Mouse (Mus musculus) forebrain, embryonic 14.5 days (tissue): ENCODE results near the gene Itprip. TPM values are rescaled to one million over a fixed set of nuclear protein-coding genes. Genes with fewer than 3 reads are reported as not detected.
A peak's percentile ranks its signal among the peaks of the same experiment; 100 is the strongest.

Experiments
- ATAC-seq: fragments of 200-750 bp; cut with Nextera tagmentation; 2 replicates; pipeline ENCODE4 v1.8.0; 2017; ENCODE audit warnings: mild to moderate bottlenecking, moderate library complexity
- DNase-seq: peaks from one replicate; pipeline ENCODE4 v3.0.0-alpha.2; 2015; ENCODE audit warnings: low spot score
- H3K27ac ChIP-seq: fragments of 300-500 bp; sonication (generic); 2 replicates; pipeline ENCODE4 v1.5.1; 2014; ENCODE audit warnings: low read depth, mild to moderate bottlenecking, control low read depth, low read length, moderate library complexity
- H3K27me3 ChIP-seq: fragments of 300-500 bp; sonication (generic); replicated peaks from 2 replicates; pipeline ENCODE4 v1.6.1; 2014; ENCODE audit warnings: low read length, control low read depth, mixed read lengths; ENCODE audit not compliant: control insufficient read depth, insufficient read depth
- H3K36me3 ChIP-seq: fragments of 300-500 bp; sonication (generic); 2 replicates; pipeline ENCODE4 v1.6.1; 2014; ENCODE audit warnings: low read length, control low read depth; ENCODE audit not compliant: control insufficient read depth, insufficient read depth
- H3K4me1 ChIP-seq: fragments of 300-500 bp; sonication (generic); 2 replicates; pipeline ENCODE4 v1.6.1; 2014; ENCODE audit warnings: antibody characterized with exemption, low read length, control low read depth; ENCODE audit not compliant: control insufficient read depth, insufficient read depth
- H3K4me2 ChIP-seq: fragments of 300-500 bp; sonication (generic); 2 replicates; pipeline ENCODE4 v1.6.1; 2014; ENCODE audit warnings: mild to moderate bottlenecking, control low read depth, low read length
- H3K4me3 ChIP-seq: fragments of 300-500 bp; sonication (generic); 2 replicates; pipeline ENCODE4 v1.5.1; 2014; ENCODE audit warnings: low read depth, low read length, control low read depth
- H3K9ac ChIP-seq: fragments of 300-500 bp; sonication (generic); 2 replicates; pipeline ENCODE4 v1.6.1; 2014; ENCODE audit warnings: mild to moderate bottlenecking, low read length, control low read depth, moderate library complexity
- H3K9me3 ChIP-seq: fragments of 300-500 bp; sonication (generic); replicated peaks from 2 replicates; pipeline ENCODE4 v1.6.1; 2016; ENCODE audit warnings: low read length, control low read depth, mixed read lengths; ENCODE audit not compliant: control insufficient read depth
- WGBS: fragments of 180-500 bp; shearing (Covaris S2); extraction: QIAGEN DNeasy Blood & Tissue Kit; methylation state at CpG from one replicate; pipeline ENCODE4 v1.1.7; 2014; 5-methylcytosine and 5-hydroxymethylcytosine counted together
- polyA plus RNA-seq: library from polyadenylated mRNA; unstranded; fragments of >200 nt; fragmentation: Nextera tagmentation; extraction: Ambion mirVana; gene quantifications from 2 replicates; pipeline ENCODE4 v1.2.1, GENCODE M21; 2014

The Itprip gene
- polyA plus RNA-seq, 1 experiment from 2014 or later: 5.4 TPM

DNA sequence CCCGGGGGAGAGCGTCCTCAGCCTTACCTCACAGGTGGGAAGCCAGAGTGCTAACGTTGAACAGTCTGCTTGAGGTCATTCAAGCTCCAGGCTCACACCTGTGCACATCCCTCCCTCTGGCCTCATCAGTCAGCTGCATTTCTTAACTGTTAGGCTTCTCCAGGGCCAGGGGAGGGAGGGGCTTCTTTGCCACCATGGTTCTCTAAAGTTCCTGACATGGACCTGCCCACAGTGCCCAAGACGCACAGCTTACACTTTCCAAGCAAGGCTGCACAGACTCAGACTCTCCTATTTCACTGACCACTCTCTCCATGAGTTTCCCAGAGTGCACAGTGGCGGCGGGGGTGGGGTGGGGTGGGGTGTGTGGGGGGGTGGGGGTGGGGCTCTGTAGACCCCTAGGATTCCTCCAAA is 10.1 kb downstream of the Itprip start:
- H3K4me2 ChIP-seq: peak overlapping the region; percentile 55
- DNase-seq (no peak), ATAC-seq (peak; percentile 57)
- H3K4me3 ChIP-seq: peak overlapping the region; percentile 26; the same call in 1 of the 2 replicates
- H3K36me3 ChIP-seq: no peaks in the 10 kb centered on the region
- H3K9me3 ChIP-seq: no peaks in the 10 kb centered on the region
- H3K9ac ChIP-seq: peak overlapping the region; percentile 69
- no peaks in the 10 kb centered on the region for H3K27me3 ChIP-seq
- H3K4me1 ChIP-seq: peaks cover 16% of the 10 kb centered on the region
- peak overlapping the region; percentile 92 for H3K27ac ChIP-seq
- 16% methylated on average over 6 of the region's 6 CpGs for WGBS

GRCm38 (mm10) chr19:47907596-47907995 is 11.5 kb downstream of the Itprip start:
- ATAC-seq: no peak
- no peak overlapping the region for H3K27ac ChIP-seq
- H3K27me3 ChIP-seq: no peaks in the 10 kb centered on the region
- no peaks in the 10 kb centered on the region for H3K36me3 ChIP-seq
- 89% methylated on average over 9 of the region's 9 CpGs for WGBS
- peaks cover 16% of the 10 kb centered on the region for H3K4me1 ChIP-seq
- no peak for DNase-seq
- no peak overlapping the region for H3K4me3 ChIP-seq
- no peaks in the 10 kb centered on the region for H3K9me3 ChIP-seq
- H3K4me2 ChIP-seq: no peak overlapping the region
- no peak overlapping the region for H3K9ac ChIP-seq

GRCm38 (mm10) chr19:47905603-47906002 is 13.5 kb downstream of the Itprip start:
- Histone ChIP-seq H3K36me3 (no peaks in the 10 kb centered on the region), H3K9me3 (no peaks in the 10 kb centered on the region), H3K4me2 (no peak overlapping the region), H3K27ac (no peak overlapping the region), H3K4me3 (no peak overlapping the region), H3K4me1 (peaks cover 16% of the 10 kb centered on the region), H3K27me3 (no peaks in the 10 kb centered on the region), H3K9ac (no peak overlapping the region)
- 84% methylated on average over 5 of the region's 5 CpGs for WGBS
- no peak for ATAC-seq
- no peak for DNase-seq

- no peaks in the 10 kb centered on the region for H3K36me3 ChIP-seq
- H3K9ac ChIP-seq: no peak overlapping the region
- no peak for DNase-seq
- no peak overlapping the region for H3K27ac ChIP-seq
- H3K4me3 ChIP-seq: no peak overlapping the region
- peaks cover 13% of the 10 kb centered on the region for H3K4me1 ChIP-seq
- H3K9me3 ChIP-seq: no peaks in the 10 kb centered on the region
- H3K27me3 ChIP-seq: no peaks in the 10 kb centered on the region
- H3K4me2 ChIP-seq: no peak overlapping the region
- WGBS: 88% methylated on average over 4 of the region's 4 CpGs
- ATAC-seq: no peak
These were observed 14.0 kb downstream of the Itprip start for GRCm38 (mm10) chr19:47905081-47905480.

DNA sequence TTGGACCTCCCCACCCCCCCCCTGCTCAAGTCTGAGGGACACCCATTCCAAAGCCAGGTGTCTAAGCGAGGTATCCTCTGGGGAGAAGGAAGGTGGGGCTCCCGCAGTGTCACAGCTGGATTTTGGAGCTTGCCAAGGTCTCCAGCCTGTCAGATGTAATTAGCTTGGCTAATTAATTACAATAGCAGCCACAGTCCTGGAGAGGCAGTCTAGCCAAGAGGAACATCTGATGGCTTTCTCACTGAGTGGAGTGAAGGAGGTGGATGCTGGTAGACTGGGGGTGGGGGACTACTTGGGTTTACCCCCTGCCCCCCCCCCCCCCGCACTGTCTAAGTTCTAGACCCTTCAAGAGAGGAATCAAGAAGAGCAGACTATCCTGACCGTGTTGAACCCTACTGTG is 15.4 kb downstream of the Itprip start:
- Histone ChIP-seq H3K4me3 (no peak overlapping the region), H3K27me3 (no peaks in the 10 kb centered on the region), H3K27ac (no peak overlapping the region), H3K36me3 (no peaks in the 10 kb centered on the region), H3K4me2 (no peak overlapping the region), H3K4me1 (peaks cover 2% of the 10 kb centered on the region), H3K9me3 (no peaks in the 10 kb centered on the region), H3K9ac (no peak overlapping the region)
- ATAC-seq: peak; percentile 63
- 54% methylated on average over 4 of the region's 4 CpGs for whole genome bisulfite sequencing
- peak; percentile 51 for DNase-seq

DNA sequence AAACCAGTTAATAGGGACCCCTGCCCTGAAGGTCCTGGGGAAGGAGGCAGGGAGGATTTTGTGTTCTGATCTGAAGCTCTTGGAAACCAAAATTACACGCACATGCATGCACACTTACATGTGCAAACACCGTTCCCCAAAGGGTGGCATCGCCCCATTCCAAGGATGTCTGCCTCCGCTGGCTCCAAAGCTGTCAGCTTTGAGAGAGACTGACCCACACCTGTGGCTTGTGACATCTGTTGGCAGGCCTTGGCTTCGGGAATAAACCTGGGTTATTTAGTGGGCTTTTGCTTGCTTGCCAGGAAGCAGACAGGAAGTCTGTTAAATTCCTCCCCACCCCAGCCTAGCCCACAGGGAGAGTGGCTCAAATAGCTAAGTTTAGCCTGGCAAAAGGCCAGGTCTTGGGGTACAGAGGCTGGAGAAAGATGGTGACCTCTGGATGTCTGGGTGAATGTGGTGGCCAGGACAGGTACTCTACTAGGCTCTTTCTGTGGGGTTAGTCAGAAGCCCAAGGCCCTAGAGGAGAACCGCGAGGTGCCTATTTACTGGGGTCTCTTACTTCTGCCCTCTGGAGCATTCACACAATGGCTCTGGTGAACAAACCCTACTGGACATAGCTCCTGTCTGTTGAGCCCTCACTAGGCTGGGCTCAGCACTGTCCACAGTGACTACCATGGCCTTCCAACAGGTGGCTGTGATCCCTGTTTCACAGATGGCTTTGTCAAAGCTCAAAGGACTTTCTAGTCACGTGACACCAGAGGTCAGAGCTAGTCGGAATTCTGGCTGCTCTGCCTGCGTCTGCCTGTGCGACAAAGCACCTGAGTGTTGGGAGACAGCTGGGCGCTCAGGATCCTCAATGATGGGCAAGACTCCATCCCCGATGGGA is 16.5 kb downstream of the Itprip start:
- ATAC-seq (no peak), DNase-seq (no peak)
- Histone ChIP-seq H3K4me2 (no peak overlapping the region), H3K4me1 (no peaks in the 10 kb centered on the region), H3K4me3 (no peak overlapping the region), H3K27me3 (no peaks in the 10 kb centered on the region), H3K9me3 (no peaks in the 10 kb centered on the region), H3K27ac (no peak overlapping the region), H3K36me3 (peaks cover 4% of the 10 kb centered on the region; the same call in 1 of the 2 replicates), H3K9ac (no peak overlapping the region)
- WGBS: 77% methylated on average over 13 of the region's 13 CpGs

DNA sequence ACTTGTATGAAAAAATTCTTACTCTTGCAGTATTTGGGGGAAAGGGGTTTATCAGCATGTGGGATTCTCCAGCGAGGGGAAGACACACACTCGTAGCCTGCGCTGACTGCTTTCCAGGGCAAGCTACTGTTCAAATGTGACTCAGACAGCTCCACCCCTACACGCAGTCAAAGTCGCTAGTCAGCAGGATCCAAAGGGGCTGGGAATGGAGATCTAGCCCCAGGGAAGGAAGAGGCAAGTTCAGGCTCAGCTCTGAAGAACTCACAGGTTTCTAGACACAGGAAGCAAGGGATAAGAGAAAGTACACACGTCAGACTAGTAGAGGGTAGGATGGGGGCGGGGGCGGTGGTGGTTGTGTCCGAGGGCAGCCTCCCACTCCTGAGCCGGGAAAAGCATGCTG is 18.5 kb downstream of the Itprip start:
- Histone ChIP-seq H3K4me2 (no peak overlapping the region), H3K27me3 (no peaks in the 10 kb centered on the region), H3K9ac (no peak overlapping the region), H3K4me3 (no peak overlapping the region), H3K36me3 (peaks cover 24% of the 10 kb centered on the region), H3K27ac (no peak overlapping the region), H3K9me3 (no peaks in the 10 kb centered on the region), H3K4me1 (no peaks in the 10 kb centered on the region)
- 84% methylated on average over 10 of the region's 10 CpGs for WGBS
- DNase-seq (no peak), ATAC-seq (no peak)

- DNase-seq (no peak), ATAC-seq (no peak)
- no peaks in the 10 kb centered on the region for H3K9me3 ChIP-seq
- H3K4me3 ChIP-seq: no peak overlapping the region
- H3K4me1 ChIP-seq: no peaks in the 10 kb centered on the region
- 68% methylated on average over 6 of the region's 6 CpGs for WGBS
- no peaks in the 10 kb centered on the region for H3K27me3 ChIP-seq
- no peak overlapping the region for H3K27ac ChIP-seq
- no peak overlapping the region for H3K9ac ChIP-seq
- peaks cover 29% of the 10 kb centered on the region for H3K36me3 ChIP-seq
- H3K4me2 ChIP-seq: no peak overlapping the region
These were observed 19.1 kb downstream of the Itprip start for GRCm38 (mm10) chr19:47900012-47900411.

- Histone ChIP-seq H3K9me3 (no peaks in the 10 kb centered on the region), H3K27me3 (no peaks in the 10 kb centered on the region), H3K9ac (no peak overlapping the region), H3K4me2 (no peak overlapping the region), H3K4me1 (no peaks in the 10 kb centered on the region), H3K36me3 (peaks cover 36% of the 10 kb centered on the region), H3K27ac (no peak overlapping the region), H3K4me3 (no peak overlapping the region)
- 91% methylated on average over 8 of the region's 8 CpGs for WGBS
- no peak for ATAC-seq
- DNase-seq: no peak
These were observed 20.5 kb downstream of the Itprip start for GRCm38 (mm10) chr19:47898472-47899079.
